Mouse (Mus musculus): ENCODE data around the gene Mtor. TPM values are rescaled to one million over a fixed set of nuclear protein-coding genes. Genes with fewer than 3 reads are reported as not detected.
A peak's percentile ranks its signal among the peaks of the same experiment; 100 is the strongest.

Mtor gene
- polyA plus RNA-seq, 1 experiment from 2014 or later: 24.2 TPM

- ATAC-seq: no peak
- Histone ChIP-seq H3K27me3 (replicated peaks; ENCODE audit: control insufficient read depth, insufficient read depth, low read length) (no peaks in the 10 kb centered on the region), H3K9ac (replicated peaks; ENCODE audit: low read depth, low read length) (no peak overlapping the region), H3K27ac (ENCODE audit: low read length) (no peak overlapping the region), H3K4me2 (ENCODE audit: low read length) (no peak overlapping the region), H3K4me1 (replicated peaks; ENCODE audit: control insufficient read depth, insufficient read depth, low read length) (no peaks in the 10 kb centered on the region), H3K9me3 (ENCODE audit: control insufficient read depth, low read length) (no peaks in the 10 kb centered on the region), H3K36me3 (ENCODE audit: control insufficient read depth, insufficient read depth) (peaks cover 58% of the 10 kb centered on the region), H3K4me3 (replicated peaks; ENCODE audit: low read length) (no peak overlapping the region)
- WGBS: 80% methylated on average over 10 of the region's 10 CpGs
These were observed 23.0 kb downstream of the Mtor start for GRCm38 (mm10) chr4:148471363-148471806.

GRCm38 (mm10) chr4:148472436-148473174, 24.2 kb downstream of the Mtor start:
- no peak overlapping the region for H3K4me3 ChIP-seq (replicated peaks; ENCODE audit: low read length)
- H3K4me1 ChIP-seq (replicated peaks; ENCODE audit: control insufficient read depth, insufficient read depth, low read length): no peaks in the 10 kb centered on the region
- peaks cover 57% of the 10 kb centered on the region for H3K36me3 ChIP-seq (ENCODE audit: control insufficient read depth, insufficient read depth)
- no peak overlapping the region for H3K4me2 ChIP-seq (ENCODE audit: low read length)
- no peaks in the 10 kb centered on the region for H3K27me3 ChIP-seq (replicated peaks; ENCODE audit: control insufficient read depth, insufficient read depth, low read length)
- H3K27ac ChIP-seq (ENCODE audit: low read length): no peak overlapping the region
- H3K9me3 ChIP-seq (ENCODE audit: control insufficient read depth, low read length): no peaks in the 10 kb centered on the region
- H3K9ac ChIP-seq (replicated peaks; ENCODE audit: low read depth, low read length): no peak overlapping the region
- no peak for ATAC-seq
- WGBS: 94% methylated on average over 8 of the region's 8 CpGs

- peaks cover 51% of the 10 kb centered on the region for H3K36me3 ChIP-seq (ENCODE audit: control insufficient read depth, insufficient read depth)
- no peaks in the 10 kb centered on the region for H3K4me1 ChIP-seq (replicated peaks; ENCODE audit: control insufficient read depth, insufficient read depth, low read length)
- no peak overlapping the region for H3K27ac ChIP-seq (ENCODE audit: low read length)
- H3K9ac ChIP-seq (replicated peaks; ENCODE audit: low read depth, low read length): no peak overlapping the region
- no peaks in the 10 kb centered on the region for H3K27me3 ChIP-seq (replicated peaks; ENCODE audit: control insufficient read depth, insufficient read depth, low read length)
- no peak overlapping the region for H3K4me2 ChIP-seq (ENCODE audit: low read length)
- H3K9me3 ChIP-seq (ENCODE audit: control insufficient read depth, low read length): no peaks in the 10 kb centered on the region
- 68% methylated on average over 5 of the region's 5 CpGs for WGBS
- no peak overlapping the region for H3K4me3 ChIP-seq (replicated peaks; ENCODE audit: low read length)
- no peak for ATAC-seq
These were observed 25.1 kb downstream of the Mtor start for GRCm38 (mm10) chr4:148473496-148473895.

GRCm38 (mm10) chr4:148480245-148480644, 31.8 kb downstream of the Mtor start:
- no peak overlapping the region for H3K9ac ChIP-seq (replicated peaks; ENCODE audit: low read depth, low read length)
- H3K4me3 ChIP-seq (replicated peaks; ENCODE audit: low read length): no peak overlapping the region
- peaks cover 24% of the 10 kb centered on the region for H3K36me3 ChIP-seq (ENCODE audit: control insufficient read depth, insufficient read depth)
- 97% methylated on average over 2 of the region's 2 CpGs for WGBS
- no peaks in the 10 kb centered on the region for H3K9me3 ChIP-seq (ENCODE audit: control insufficient read depth, low read length)
- no peaks in the 10 kb centered on the region for H3K27me3 ChIP-seq (replicated peaks; ENCODE audit: control insufficient read depth, insufficient read depth, low read length)
- H3K4me2 ChIP-seq (ENCODE audit: low read length): no peak overlapping the region
- no peaks in the 10 kb centered on the region for H3K4me1 ChIP-seq (replicated peaks; ENCODE audit: control insufficient read depth, insufficient read depth, low read length)
- no peak overlapping the region for H3K27ac ChIP-seq (ENCODE audit: low read length)
- ATAC-seq: no peak

GRCm38 (mm10) chr4:148481557-148482168, 33.3 kb downstream of the Mtor start:
- 89% methylated on average over 2 of the region's 2 CpGs for WGBS
- peaks cover 21% of the 10 kb centered on the region for H3K36me3 ChIP-seq (ENCODE audit: control insufficient read depth, insufficient read depth)
- ATAC-seq: no peak
- H3K4me1 ChIP-seq (replicated peaks; ENCODE audit: control insufficient read depth, insufficient read depth, low read length): no peaks in the 10 kb centered on the region
- no peak overlapping the region for H3K9ac ChIP-seq (replicated peaks; ENCODE audit: low read depth, low read length)
- no peaks in the 10 kb centered on the region for H3K9me3 ChIP-seq (ENCODE audit: control insufficient read depth, low read length)
- no peak overlapping the region for H3K4me3 ChIP-seq (replicated peaks; ENCODE audit: low read length)
- H3K27me3 ChIP-seq (replicated peaks; ENCODE audit: control insufficient read depth, insufficient read depth, low read length): no peaks in the 10 kb centered on the region
- no peak overlapping the region for H3K27ac ChIP-seq (ENCODE audit: low read length)
- H3K4me2 ChIP-seq (ENCODE audit: low read length): no peak overlapping the region

- Histone ChIP-seq H3K4me1 (replicated peaks; ENCODE audit: control insufficient read depth, insufficient read depth, low read length) (no peaks in the 10 kb centered on the region), H3K4me2 (ENCODE audit: low read length) (no peak overlapping the region), H3K27me3 (replicated peaks; ENCODE audit: control insufficient read depth, insufficient read depth, low read length) (no peaks in the 10 kb centered on the region), H3K9ac (replicated peaks; ENCODE audit: low read depth, low read length) (no peak overlapping the region), H3K4me3 (replicated peaks; ENCODE audit: low read length) (no peak overlapping the region), H3K36me3 (ENCODE audit: control insufficient read depth, insufficient read depth) (peaks cover 25% of the 10 kb centered on the region), H3K9me3 (ENCODE audit: control insufficient read depth, low read length) (no peaks in the 10 kb centered on the region), H3K27ac (ENCODE audit: low read length) (no peak overlapping the region)
- WGBS: 94% methylated on average over 12 of the region's 12 CpGs
- no peak for ATAC-seq
These were observed 36.1 kb downstream of the Mtor start for GRCm38 (mm10) chr4:148484511-148484910.

GRCm38 (mm10) chr4:148487841-148488240, 39.4 kb downstream of the Mtor start:
- WGBS: 73% methylated on average over 2 of the region's 2 CpGs
- Histone ChIP-seq H3K9me3 (ENCODE audit: control insufficient read depth, low read length) (no peaks in the 10 kb centered on the region), H3K27ac (ENCODE audit: low read length) (no peak overlapping the region), H3K4me1 (replicated peaks; ENCODE audit: control insufficient read depth, insufficient read depth, low read length) (peaks cover 12% of the 10 kb centered on the region), H3K4me2 (ENCODE audit: low read length) (no peak overlapping the region), H3K4me3 (replicated peaks; ENCODE audit: low read length) (no peak overlapping the region), H3K9ac (replicated peaks; ENCODE audit: low read depth, low read length) (no peak overlapping the region), H3K36me3 (ENCODE audit: control insufficient read depth, insufficient read depth) (peaks cover 36% of the 10 kb centered on the region), H3K27me3 (replicated peaks; ENCODE audit: control insufficient read depth, insufficient read depth, low read length) (no peaks in the 10 kb centered on the region)
- no peak for ATAC-seq

GRCm38 (mm10) chr4:148490502-148490901, 42.1 kb downstream of the Mtor start:
- 46% methylated on average over 6 of the region's 6 CpGs for WGBS
- Histone ChIP-seq H3K27me3 (replicated peaks; ENCODE audit: control insufficient read depth, insufficient read depth, low read length) (no peaks in the 10 kb centered on the region), H3K4me2 (ENCODE audit: low read length) (no peak overlapping the region), H3K27ac (ENCODE audit: low read length) (peak overlapping the region; percentile 51), H3K9me3 (ENCODE audit: control insufficient read depth, low read length) (no peaks in the 10 kb centered on the region), H3K4me3 (replicated peaks; ENCODE audit: low read length) (no peak overlapping the region), H3K9ac (replicated peaks; ENCODE audit: low read depth, low read length) (no peak overlapping the region), H3K36me3 (ENCODE audit: control insufficient read depth, insufficient read depth) (peaks cover 29% of the 10 kb centered on the region), H3K4me1 (replicated peaks; ENCODE audit: control insufficient read depth, insufficient read depth, low read length) (peaks cover 15% of the 10 kb centered on the region)
- ATAC-seq: no peak

- Histone ChIP-seq H3K36me3 (ENCODE audit: control insufficient read depth, insufficient read depth) (peaks cover 24% of the 10 kb centered on the region), H3K4me3 (replicated peaks; ENCODE audit: low read length) (no peak overlapping the region), H3K4me1 (replicated peaks; ENCODE audit: control insufficient read depth, insufficient read depth, low read length) (peaks cover 24% of the 10 kb centered on the region), H3K4me2 (ENCODE audit: low read length) (no peak overlapping the region), H3K9me3 (ENCODE audit: control insufficient read depth, low read length) (no peaks in the 10 kb centered on the region), H3K27me3 (replicated peaks; ENCODE audit: control insufficient read depth, insufficient read depth, low read length) (no peaks in the 10 kb centered on the region), H3K9ac (replicated peaks; ENCODE audit: low read depth, low read length) (no peak overlapping the region), H3K27ac (ENCODE audit: low read length) (no peak overlapping the region)
- no peak for ATAC-seq
- 60% methylated on average over 7 of the region's 7 CpGs for WGBS
These were observed 43.0 kb downstream of the Mtor start for GRCm38 (mm10) chr4:148491448-148491847.

Measured in forebrain, embryonic 16.5 days (tissue).